Mouse (Mus musculus) limb, embryonic 14.5 days (tissue): ENCODE results near the gene Dnase1l3. TPM values are rescaled to one million over a fixed set of nuclear protein-coding genes. Genes with fewer than 3 reads are reported as not detected.

ENCODE experiments used
- ATAC-seq: fragments of 200-750 bp; cut with Nextera tagmentation; 2 replicates; pipeline ENCODE4 v1.8.0; 2017; ENCODE audit warnings: low read depth, moderate number of reproducible peaks, moderate TSS enrichment; ENCODE audit not compliant: low FRiP score
- DNase-seq: peaks from one replicate; pipeline ENCODE4 v3.0.0-alpha.2; 2015; ENCODE audit warnings: low spot score
- H3K27ac ChIP-seq: fragments of 300-500 bp; sonication (generic); replicated peaks from 2 replicates; pipeline ENCODE4 v1.5.1; 2014; ENCODE audit warnings: low read depth, mild to moderate bottlenecking, low read length, moderate library complexity, mixed read lengths
- H3K27me3 ChIP-seq: fragments of 300-500 bp; sonication (generic); 2 replicates; pipeline ENCODE4 v1.6.1; 2014; ENCODE audit warnings: low read length, mixed read lengths; ENCODE audit not compliant: control insufficient read depth, insufficient read depth
- H3K36me3 ChIP-seq: fragments of 300-500 bp; sonication (generic); 2 replicates; pipeline ENCODE4 v1.6.1; 2014; ENCODE audit warnings: mild to moderate bottlenecking, low read length, moderate library complexity, mixed read lengths; ENCODE audit not compliant: control insufficient read depth, insufficient read depth
- H3K4me1 ChIP-seq: fragments of 300-500 bp; sonication (generic); 2 replicates; pipeline ENCODE4 v1.6.1; 2014; ENCODE audit warnings: antibody characterized with exemption, low read length, mixed read lengths; ENCODE audit not compliant: control insufficient read depth, insufficient read depth
- H3K4me2 ChIP-seq: fragments of 300-500 bp; sonication (generic); replicated peaks from 2 replicates; pipeline ENCODE4 v1.6.1; 2014; ENCODE audit warnings: low read depth, mild to moderate bottlenecking, low read length, moderate library complexity; ENCODE audit not compliant: severe bottlenecking
- H3K4me3 ChIP-seq: fragments of 300-500 bp; sonication (generic); replicated peaks from 2 replicates; pipeline ENCODE4 v1.5.1; 2014; ENCODE audit warnings: low read length
- H3K9ac ChIP-seq: fragments of 300-500 bp; sonication (generic); 2 replicates; pipeline ENCODE4 v1.6.1; 2014; ENCODE audit warnings: mild to moderate bottlenecking, low read depth, low read length, moderate library complexity; ENCODE audit not compliant: severe bottlenecking
- H3K9me3 ChIP-seq: fragments of 300-500 bp; sonication (generic); 2 replicates; pipeline ENCODE4 v1.6.1; 2016; ENCODE audit warnings: low read length; ENCODE audit not compliant: control insufficient read depth
- POLR2A ChIP-seq: fragments of 200-500 bp; IDR thresholded peaks from 2 replicates; pipeline ENCODE4 v1.8.0; 2012; ENCODE audit warnings: inconsistent platforms, mild to moderate bottlenecking, moderate library complexity, borderline replicate concordance; ENCODE audit not compliant: insufficient read depth, insufficient read length; ENCODE audit errors: extremely low read depth
- WGBS: fragments of 180-500 bp; shearing (Covaris S2); extraction: QIAGEN DNeasy Blood & Tissue Kit; methylation state at CpG from one replicate; pipeline ENCODE4 v1.1.7; 2014; 5-methylcytosine and 5-hydroxymethylcytosine counted together
- polyA plus RNA-seq, 2 experiments: library from polyadenylated mRNA; depleted of rRNA in 1 of 2; stranded (reverse) in 1 of 2; unstranded in 1 of 2; fragments of >200 nt; fragmentation: Nextera tagmentation in 1 of 2; extraction: Ambion mirVana in 1 of 2; gene quantifications; 2 replicates each; pipeline versions ENCODE4 v1.2.1 to v1.2.3; 2012 to 2014

Dnase1l3 gene
- polyA plus RNA-seq, 2 experiments = 0.11 to 0.92 TPM

- Histone ChIP-seq H3K4me1 (no peaks in the 10 kb centered on the region), H3K9ac (no peak overlapping the region), H3K27me3 (no peaks in the 10 kb centered on the region), H3K4me3 (no peak overlapping the region), H3K36me3 (no peaks in the 10 kb centered on the region), H3K27ac (no peak overlapping the region), H3K9me3 (no peaks in the 10 kb centered on the region), H3K4me2 (no peak overlapping the region)
- WGBS = 76% methylated on average over 13 of the region's 13 CpGs
- DNase-seq (no peak), ATAC-seq (no peak)
- TF ChIP-seq POLR2A = no peak
Observed at GRCm38 (mm10) chr14:8032087-8032944, 37.9 kb upstream of the Dnase1l3 start.

GRCm38 (mm10) chr14:8030535-8030934 lies 36.2 kb upstream of the Dnase1l3 start:
- Histone ChIP-seq H3K27ac (no peak overlapping the region), H3K9me3 (no peaks in the 10 kb centered on the region), H3K27me3 (no peaks in the 10 kb centered on the region), H3K4me1 (no peaks in the 10 kb centered on the region), H3K36me3 (no peaks in the 10 kb centered on the region), H3K4me3 (no peak overlapping the region), H3K9ac (no peak overlapping the region), H3K4me2 (no peak overlapping the region)
- ATAC-seq = no peak
- TF ChIP-seq POLR2A = no peak
- 65% methylated on average over 4 of the region's 4 CpGs for WGBS
- DNase-seq = no peak

GRCm38 (mm10) chr14:8029752-8030151 lies 35.4 kb upstream of the Dnase1l3 start:
- Histone ChIP-seq H3K9me3 (no peaks in the 10 kb centered on the region), H3K27ac (no peak overlapping the region), H3K4me1 (no peaks in the 10 kb centered on the region), H3K27me3 (no peaks in the 10 kb centered on the region), H3K36me3 (no peaks in the 10 kb centered on the region), H3K4me3 (no peak overlapping the region), H3K4me2 (no peak overlapping the region), H3K9ac (no peak overlapping the region)
- TF ChIP-seq POLR2A = no peak
- DNase-seq (no peak), ATAC-seq (no peak)
- WGBS = 72% methylated on average over 1 of the region's 1 CpGs

DNA sequence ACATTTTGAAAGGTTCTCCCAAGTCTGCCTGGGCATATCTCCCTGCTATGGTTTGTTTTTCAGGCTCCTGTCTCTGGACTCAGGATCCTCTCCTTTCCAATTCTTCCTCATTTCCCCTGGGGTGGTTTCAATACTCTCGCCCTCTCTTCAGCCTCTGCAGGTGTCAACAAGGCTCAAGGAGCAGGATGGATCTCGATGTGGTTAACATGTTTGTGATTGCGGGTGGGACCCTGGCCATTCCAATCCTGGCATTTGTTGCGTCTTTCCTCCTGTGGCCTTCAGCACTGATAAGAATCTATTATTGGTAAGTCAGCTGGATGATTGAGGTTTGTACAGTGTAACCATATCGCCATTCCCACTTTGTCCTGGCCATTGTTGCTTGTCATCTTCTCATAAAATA lies 33.7 kb upstream of the Dnase1l3 start:
- WGBS = 83% methylated on average over 5 of the region's 5 CpGs

DNA sequence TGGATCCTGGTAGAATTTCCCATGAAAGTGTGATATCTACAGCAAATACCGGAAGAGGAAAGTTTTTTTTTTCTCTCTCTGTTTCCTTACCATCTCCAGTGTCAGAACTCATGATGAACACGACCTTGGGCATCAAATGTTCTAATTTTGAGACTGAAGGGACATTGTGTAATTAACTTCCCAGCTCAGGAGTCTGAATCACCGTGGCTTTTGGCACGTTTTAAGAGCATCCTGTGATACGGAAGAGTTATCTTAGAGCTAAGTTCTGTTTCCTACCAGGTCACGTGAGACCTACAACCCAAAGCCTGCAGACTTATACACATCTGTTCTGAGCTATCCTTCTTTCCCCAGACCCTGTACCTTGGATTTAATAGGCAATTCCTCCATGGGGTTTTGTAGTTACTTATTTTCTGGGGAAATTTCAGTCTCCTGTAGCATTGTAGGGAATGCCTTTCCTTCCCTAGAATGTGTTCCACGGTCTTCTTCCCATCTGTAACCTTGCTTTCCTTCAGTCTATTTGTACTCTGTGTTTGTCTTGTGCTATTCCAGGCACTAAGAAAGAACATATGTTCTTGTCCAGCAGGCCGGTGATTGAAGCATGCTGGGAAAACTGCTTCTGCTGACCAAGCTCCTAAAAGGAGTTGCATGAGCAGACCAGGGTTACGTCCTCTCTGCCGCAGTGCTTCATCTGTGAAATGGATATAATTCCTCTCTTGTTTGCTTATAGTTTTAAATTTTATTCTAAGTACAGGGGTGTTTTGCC lies 32.6 kb upstream of the Dnase1l3 start:
- TF ChIP-seq POLR2A = no peak

More for the DNA sequence above, 33.7 kb upstream of the Dnase1l3 start:
- no peak overlapping the region for H3K9ac ChIP-seq
- no peaks in the 10 kb centered on the region for H3K27me3 ChIP-seq
- DNase-seq (no peak), ATAC-seq (no peak)
- no peak overlapping the region for H3K4me3 ChIP-seq
- no peaks in the 10 kb centered on the region for H3K4me1 ChIP-seq
- H3K27ac ChIP-seq = no peak overlapping the region
- H3K9me3 ChIP-seq = no peaks in the 10 kb centered on the region
- no peaks in the 10 kb centered on the region for H3K36me3 ChIP-seq
- no peak for TF ChIP-seq POLR2A
- no peak overlapping the region for H3K4me2 ChIP-seq

More for the DNA sequence above, 32.6 kb upstream of the Dnase1l3 start:
- Histone ChIP-seq H3K9ac (no peak overlapping the region), H3K4me1 (no peaks in the 10 kb centered on the region), H3K4me3 (no peak overlapping the region), H3K36me3 (no peaks in the 10 kb centered on the region), H3K27me3 (no peaks in the 10 kb centered on the region), H3K9me3 (no peaks in the 10 kb centered on the region), H3K4me2 (no peak overlapping the region), H3K27ac (no peak overlapping the region)
- no peak for DNase-seq
- 65% methylated on average over 10 of the region's 10 CpGs for WGBS
- ATAC-seq = no peak
